Mouse (Mus musculus): Measurements from ENCODE around the gene Nfia. TPM values are rescaled to one million over a fixed set of nuclear protein-coding genes. Genes with fewer than 3 reads are reported as not detected.

Nfia gene
- polyA plus RNA-seq, 1 experiment from 2014 or later: 49.2 TPM

DNA sequence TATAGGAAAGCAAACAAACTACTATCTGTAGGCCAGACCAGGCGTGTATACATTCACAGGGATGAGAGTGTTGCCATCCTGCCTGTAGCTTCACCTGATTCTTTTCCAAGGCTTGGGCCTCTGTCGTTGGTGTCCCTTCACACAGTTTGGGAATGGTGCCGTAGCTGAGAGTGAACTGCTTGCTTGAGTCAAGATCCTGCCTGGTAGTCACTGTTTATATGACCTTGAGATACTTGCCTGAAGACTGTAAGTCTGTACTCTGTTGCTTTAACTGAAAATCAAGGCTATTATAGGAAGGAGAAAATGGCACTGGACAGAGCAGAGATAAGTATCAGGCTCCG, 214.2 kb downstream of the Nfia start:
- no peak for ATAC-seq (ENCODE audit: low FRiP score)
- 89% methylated on average over 4 of the region's 4 CpGs for WGBS

DNA sequence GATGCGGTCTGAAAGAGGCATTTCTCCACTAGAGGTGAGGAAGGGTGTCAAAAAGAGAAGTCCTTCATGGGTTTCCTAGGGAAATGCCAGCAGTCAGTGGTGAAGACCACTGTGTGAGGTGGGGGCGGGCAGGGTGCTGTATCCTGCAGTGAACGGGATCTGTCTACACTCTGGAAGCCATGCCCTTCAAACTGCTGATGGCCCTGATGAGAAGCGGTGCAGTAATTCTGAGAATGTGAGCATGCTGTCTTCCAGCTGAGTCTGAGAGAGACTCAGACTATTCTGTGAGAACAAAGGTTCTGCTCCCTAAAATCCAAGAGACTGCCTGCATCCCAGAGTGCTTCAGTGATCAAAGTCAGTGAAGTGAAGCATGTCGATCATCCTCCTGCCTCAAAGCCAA, 216.2 kb downstream of the Nfia start:
- DNase-seq (ENCODE audit: low spot score): no peak
- 32% methylated on average over 5 of the region's 5 CpGs for WGBS

More for the DNA sequence above, 214.2 kb downstream of the Nfia start:
- no peak overlapping the region for H3K4me2 ChIP-seq (replicated peaks)
- H3K4me1 ChIP-seq (replicated peaks; ENCODE audit: control insufficient read depth, insufficient read depth, low read length): 0 out of 2 replicates have a peak, but pooled peaks cover 3% of the 10 kb centered on the region
- H3K27ac ChIP-seq: no peak overlapping the region
- no peak overlapping the region for H3K9ac ChIP-seq
- no peaks in the 10 kb centered on the region for H3K9me3 ChIP-seq (ENCODE audit: control insufficient read depth, low read length)
- no peak for DNase-seq (ENCODE audit: low spot score)
- no peaks in the 10 kb centered on the region for H3K27me3 ChIP-seq (ENCODE audit: control insufficient read depth, insufficient read depth, low read length)
- no peak overlapping the region for H3K4me3 ChIP-seq (replicated peaks; ENCODE audit: low read length)
- no peaks in the 10 kb centered on the region for H3K36me3 ChIP-seq (replicated peaks; ENCODE audit: control insufficient read depth, insufficient read depth)

DNA sequence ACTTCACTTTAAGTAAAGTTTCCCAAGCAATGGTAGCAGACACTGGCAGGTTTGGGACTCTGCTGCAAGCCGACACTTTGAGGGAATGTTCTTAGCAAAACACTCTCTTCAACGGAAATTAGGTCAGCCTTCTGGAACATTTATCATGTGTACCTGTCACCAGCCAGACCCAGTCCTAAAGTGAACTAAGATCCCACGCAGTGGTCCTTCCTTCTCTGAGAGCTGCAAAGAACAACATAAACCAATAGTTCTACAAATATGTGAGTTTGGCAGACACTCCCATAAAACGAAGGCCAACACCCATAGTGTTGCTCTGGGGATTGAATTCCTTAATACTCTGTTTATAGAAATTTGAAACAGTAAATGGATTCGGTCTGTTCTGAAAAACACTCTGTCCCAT, 217.9 kb downstream of the Nfia start:
- Histone ChIP-seq H3K4me1 (replicated peaks; ENCODE audit: control insufficient read depth, insufficient read depth, low read length) (peaks cover 9% of the 10 kb centered on the region; the same call in 1 of the 2 replicates), H3K27ac (no peak overlapping the region), H3K27me3 (ENCODE audit: control insufficient read depth, insufficient read depth, low read length) (no peaks in the 10 kb centered on the region), H3K36me3 (replicated peaks; ENCODE audit: control insufficient read depth, insufficient read depth) (no peaks in the 10 kb centered on the region), H3K4me3 (replicated peaks; ENCODE audit: low read length) (no peak overlapping the region), H3K9ac (no peak overlapping the region), H3K4me2 (replicated peaks) (no peak overlapping the region), H3K9me3 (ENCODE audit: control insufficient read depth, low read length) (no peaks in the 10 kb centered on the region)
- no peak for DNase-seq (ENCODE audit: low spot score)
- no peak for ATAC-seq (ENCODE audit: low FRiP score)
- WGBS: 65% methylated on average over 5 of the region's 5 CpGs

More for the DNA sequence above, 216.2 kb downstream of the Nfia start:
- Histone ChIP-seq H3K4me1 (replicated peaks; ENCODE audit: control insufficient read depth, insufficient read depth, low read length) (peaks cover 9% of the 10 kb centered on the region; the same call in 1 of the 2 replicates), H3K9ac (no peak overlapping the region), H3K9me3 (ENCODE audit: control insufficient read depth, low read length) (no peaks in the 10 kb centered on the region), H3K27ac (no peak overlapping the region), H3K36me3 (replicated peaks; ENCODE audit: control insufficient read depth, insufficient read depth) (no peaks in the 10 kb centered on the region), H3K27me3 (ENCODE audit: control insufficient read depth, insufficient read depth, low read length) (no peaks in the 10 kb centered on the region), H3K4me3 (replicated peaks; ENCODE audit: low read length) (no peak overlapping the region), H3K4me2 (replicated peaks) (no peak overlapping the region)
- no peak for ATAC-seq (ENCODE audit: low FRiP score)

DNA sequence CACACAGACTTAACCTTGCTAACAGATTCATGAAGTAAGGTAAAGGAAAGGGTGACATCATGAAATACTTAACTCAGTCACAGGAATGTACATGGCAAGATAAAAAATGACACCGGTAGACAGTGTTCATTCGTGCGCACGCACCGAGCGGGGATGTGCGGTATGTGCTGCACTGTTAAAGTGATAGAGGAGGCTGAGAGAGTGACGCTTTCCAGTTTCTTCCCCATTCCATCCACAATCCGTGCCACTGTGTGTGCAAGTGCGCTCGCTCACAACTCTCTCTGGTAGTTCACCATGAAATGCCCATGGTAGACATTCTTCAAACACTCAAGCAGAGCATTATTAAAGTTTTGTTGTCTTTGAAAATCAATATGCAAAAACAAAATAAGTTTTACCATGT, 218.9 kb downstream of the Nfia start:
- H3K27ac ChIP-seq: no peak overlapping the region
- H3K4me3 ChIP-seq (replicated peaks; ENCODE audit: low read length): no peak overlapping the region
- no peaks in the 10 kb centered on the region for H3K27me3 ChIP-seq (ENCODE audit: control insufficient read depth, insufficient read depth, low read length)
- no peak overlapping the region for H3K4me2 ChIP-seq (replicated peaks)
- H3K4me1 ChIP-seq (replicated peaks; ENCODE audit: control insufficient read depth, insufficient read depth, low read length): peaks cover 9% of the 10 kb centered on the region; the same call in 1 of the 2 replicates
- no peaks in the 10 kb centered on the region for H3K9me3 ChIP-seq (ENCODE audit: control insufficient read depth, low read length)
- no peak for ATAC-seq (ENCODE audit: low FRiP score)
- WGBS: 69% methylated on average over 11 of the region's 11 CpGs
- DNase-seq (ENCODE audit: low spot score): no peak
- no peaks in the 10 kb centered on the region for H3K36me3 ChIP-seq (replicated peaks; ENCODE audit: control insufficient read depth, insufficient read depth)
- no peak overlapping the region for H3K9ac ChIP-seq

DNA sequence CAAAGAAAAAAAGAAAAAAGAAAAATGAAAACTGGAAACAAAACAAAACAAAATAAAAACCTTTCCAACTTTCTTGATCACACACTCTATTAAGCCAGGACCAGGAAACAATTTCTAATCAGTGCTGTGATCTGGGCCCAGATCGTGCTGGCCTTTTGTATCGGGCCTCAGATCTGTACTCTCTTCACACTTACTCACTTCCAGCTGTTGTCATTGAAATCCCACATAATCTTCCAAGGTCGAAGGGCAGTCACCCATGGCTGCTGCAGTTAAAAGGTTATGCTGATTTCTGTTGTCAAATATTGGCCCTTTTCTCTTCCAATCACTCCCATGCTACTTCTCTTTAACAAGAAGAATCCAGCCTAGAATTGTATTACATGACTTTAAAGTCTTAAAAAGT, 219.3 kb downstream of the Nfia start:
- Histone ChIP-seq H3K4me3 (replicated peaks; ENCODE audit: low read length) (no peak overlapping the region), H3K36me3 (replicated peaks; ENCODE audit: control insufficient read depth, insufficient read depth) (no peaks in the 10 kb centered on the region), H3K27me3 (ENCODE audit: control insufficient read depth, insufficient read depth, low read length) (no peaks in the 10 kb centered on the region), H3K27ac (no peak overlapping the region), H3K9ac (no peak overlapping the region), H3K4me2 (replicated peaks) (no peak overlapping the region), H3K9me3 (ENCODE audit: control insufficient read depth, low read length) (no peaks in the 10 kb centered on the region), H3K4me1 (replicated peaks; ENCODE audit: control insufficient read depth, insufficient read depth, low read length) (peaks cover 9% of the 10 kb centered on the region; the same call in 1 of the 2 replicates)
- WGBS: 22% methylated on average over 3 of the region's 3 CpGs
- ATAC-seq (ENCODE audit: low FRiP score): no peak
- DNase-seq (ENCODE audit: low spot score): no peak

DNA sequence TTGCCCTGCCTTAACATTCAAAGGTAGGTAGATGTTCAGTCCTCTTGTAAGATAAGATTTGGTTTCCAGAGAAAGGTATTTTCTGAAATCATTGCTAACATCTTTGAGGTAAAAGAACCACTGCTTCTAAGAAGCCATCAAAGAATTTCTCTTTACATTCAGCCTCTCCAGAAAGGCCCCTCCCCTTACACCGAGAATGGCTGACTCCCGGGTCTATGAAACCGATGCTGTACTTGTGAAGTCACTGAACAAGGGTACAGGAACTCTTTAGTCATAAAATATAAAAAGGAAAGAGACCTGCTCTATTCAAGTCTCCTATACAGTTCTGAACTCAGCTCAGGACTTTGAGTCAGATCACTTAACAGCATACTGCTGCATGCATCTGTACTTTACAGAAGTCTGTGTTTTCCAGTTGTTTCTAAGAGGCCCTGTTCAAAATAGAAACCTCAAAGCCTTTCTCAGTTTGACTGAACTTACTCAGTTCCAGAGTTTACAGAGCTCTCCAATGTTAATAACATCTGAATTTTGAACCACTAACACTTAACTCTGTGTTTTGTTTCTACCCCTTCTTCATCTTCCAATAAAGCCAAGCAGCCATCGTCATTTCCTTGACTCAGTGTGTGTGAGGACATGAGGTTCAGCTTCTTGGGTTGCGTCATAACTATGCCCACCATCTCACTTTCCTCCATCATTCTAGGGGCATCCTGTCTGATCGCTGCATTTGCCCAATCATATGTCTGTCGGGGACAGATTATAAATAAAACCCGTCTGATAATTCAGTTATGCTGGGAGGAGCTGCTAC, 223.6 kb downstream of the Nfia start:
- Histone ChIP-seq H3K4me2 (replicated peaks) (no peak overlapping the region), H3K4me3 (replicated peaks; ENCODE audit: low read length) (no peak overlapping the region), H3K27ac (no peak overlapping the region), H3K9me3 (ENCODE audit: control insufficient read depth, low read length) (no peaks in the 10 kb centered on the region), H3K4me1 (replicated peaks; ENCODE audit: control insufficient read depth, insufficient read depth, low read length) (peaks cover 11% of the 10 kb centered on the region; the same call in 1 of the 2 replicates), H3K27me3 (ENCODE audit: control insufficient read depth, insufficient read depth, low read length) (no peaks in the 10 kb centered on the region), H3K36me3 (replicated peaks; ENCODE audit: control insufficient read depth, insufficient read depth) (no peaks in the 10 kb centered on the region), H3K9ac (no peak overlapping the region)
- ATAC-seq (ENCODE audit: low FRiP score): no peak
- 77% methylated on average over 8 of the region's 8 CpGs for WGBS
- DNase-seq (ENCODE audit: low spot score): no peak

DNA sequence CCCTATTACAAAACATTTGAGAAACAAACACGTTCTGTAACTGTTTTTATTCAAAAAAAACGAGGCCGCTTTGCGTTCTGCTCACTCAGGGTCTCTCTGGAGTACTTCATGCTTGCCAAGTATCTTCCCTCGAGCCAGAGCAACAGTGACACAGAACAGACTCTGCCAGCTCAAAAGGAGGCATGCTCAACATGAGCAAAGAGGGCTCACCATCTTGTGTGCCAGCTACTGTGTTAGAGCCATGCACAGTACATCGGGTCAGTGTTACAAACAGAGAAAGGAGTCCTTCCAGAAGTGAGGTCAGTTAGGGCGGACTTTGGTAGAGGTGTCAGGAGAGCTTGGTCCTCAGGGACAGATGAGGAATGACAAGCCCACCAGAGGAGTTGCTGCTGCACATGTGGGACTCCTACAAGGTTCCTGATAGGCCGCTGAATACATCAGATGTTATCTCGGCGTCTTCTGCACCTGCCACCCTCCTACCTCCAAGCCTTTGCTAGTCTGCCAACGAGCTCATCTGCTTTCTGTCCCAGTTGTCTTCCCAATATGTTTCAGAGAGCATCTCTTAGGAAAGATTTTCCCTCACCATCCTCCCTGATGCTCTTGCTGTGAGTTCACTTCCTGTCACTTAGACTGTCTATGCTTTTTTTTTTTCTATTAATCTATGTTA, 224.8 kb downstream of the Nfia start:
- H3K4me1 ChIP-seq (replicated peaks; ENCODE audit: control insufficient read depth, insufficient read depth, low read length): peaks cover 11% of the 10 kb centered on the region; the same call in 1 of the 2 replicates
- ATAC-seq (ENCODE audit: low FRiP score): peak; percentile 27; the same call in 1 of the 2 replicates
- no peaks in the 10 kb centered on the region for H3K36me3 ChIP-seq (replicated peaks; ENCODE audit: control insufficient read depth, insufficient read depth)
- H3K4me2 ChIP-seq (replicated peaks): no peak overlapping the region
- H3K27me3 ChIP-seq (ENCODE audit: control insufficient read depth, insufficient read depth, low read length): no peaks in the 10 kb centered on the region
- 64% methylated on average over 11 of the region's 11 CpGs for WGBS
- 0 out of 2 replicates have a peak overlapping the region, but pooled peaks have one; percentile 10 for H3K27ac ChIP-seq
- no peak for DNase-seq (ENCODE audit: low spot score)
- H3K9me3 ChIP-seq (ENCODE audit: control insufficient read depth, low read length): no peaks in the 10 kb centered on the region
- no peak overlapping the region for H3K9ac ChIP-seq
- H3K4me3 ChIP-seq (replicated peaks; ENCODE audit: low read length): no peak overlapping the region

DNA sequence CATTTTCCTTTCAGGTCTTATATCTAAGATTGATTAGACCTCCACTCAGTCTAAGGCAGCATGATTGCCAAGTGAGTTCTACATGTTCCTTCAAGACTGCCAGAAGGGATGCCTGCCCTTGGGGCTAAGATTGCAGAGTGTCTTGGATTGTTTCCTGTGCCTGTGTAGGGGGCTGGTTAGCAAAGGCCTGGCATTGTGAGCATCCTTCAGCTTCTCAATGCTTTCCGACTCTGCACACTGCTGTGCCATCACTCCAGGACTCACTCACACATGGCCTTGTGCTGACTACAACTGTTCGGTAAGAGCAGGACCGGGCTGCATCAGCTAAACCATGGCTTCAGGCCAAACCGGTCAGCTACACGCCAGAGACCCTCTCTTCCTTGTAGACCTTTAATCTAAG, 229.7 kb downstream of the Nfia start:
- H3K9me3 ChIP-seq (ENCODE audit: control insufficient read depth, low read length): no peaks in the 10 kb centered on the region
- ATAC-seq (ENCODE audit: low FRiP score) (no peak), DNase-seq (ENCODE audit: low spot score) (no peak)
- H3K4me1 ChIP-seq (replicated peaks; ENCODE audit: control insufficient read depth, insufficient read depth, low read length): peaks cover 18% of the 10 kb centered on the region
- no peak overlapping the region for H3K9ac ChIP-seq
- no peak overlapping the region for H3K27ac ChIP-seq
- WGBS: 69% methylated on average over 5 of the region's 5 CpGs
- no peak overlapping the region for H3K4me3 ChIP-seq (replicated peaks; ENCODE audit: low read length)
- H3K4me2 ChIP-seq (replicated peaks): no peak overlapping the region
- H3K27me3 ChIP-seq (ENCODE audit: control insufficient read depth, insufficient read depth, low read length): no peaks in the 10 kb centered on the region
- no peaks in the 10 kb centered on the region for H3K36me3 ChIP-seq (replicated peaks; ENCODE audit: control insufficient read depth, insufficient read depth)

DNA sequence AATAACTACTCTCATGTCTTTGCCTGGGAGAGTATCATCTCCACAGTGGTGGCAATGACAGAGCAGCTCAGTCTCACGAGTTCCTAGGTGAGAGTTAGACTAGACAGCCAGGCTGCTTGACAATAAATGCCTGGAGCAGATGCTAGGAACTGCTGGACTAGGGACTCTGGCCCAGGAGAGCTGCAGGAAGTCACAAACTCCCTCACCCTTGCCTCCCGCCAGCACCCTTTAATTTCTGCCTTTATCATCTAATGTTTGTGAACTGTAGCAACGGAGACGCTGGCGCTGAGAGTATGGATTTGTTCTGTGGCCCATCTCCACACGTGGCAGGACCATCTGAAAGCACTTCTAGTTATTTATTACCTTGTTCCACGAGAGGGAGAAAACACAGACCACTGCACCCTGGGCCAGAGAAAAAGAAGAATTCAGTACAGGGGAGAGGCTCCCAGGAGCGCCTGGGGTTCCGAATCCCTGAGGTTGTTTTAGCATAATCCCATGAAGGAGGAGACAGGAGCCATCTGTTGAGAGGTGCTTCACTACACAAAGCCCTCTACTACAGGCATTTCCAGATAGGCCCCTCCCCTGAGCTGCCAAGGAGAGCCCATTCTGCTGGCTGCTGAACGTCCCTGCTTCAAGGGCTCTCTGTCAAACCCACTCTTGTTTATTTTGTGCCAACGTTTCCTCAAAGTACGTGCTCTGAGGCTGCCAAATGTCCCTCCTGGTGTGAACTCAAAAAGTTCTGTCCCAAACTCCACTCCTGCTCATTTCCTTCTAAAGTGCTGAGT, 231.0 kb downstream of the Nfia start:
- 18% methylated on average over 12 of the region's 12 CpGs for WGBS
- Histone ChIP-seq H3K27me3 (ENCODE audit: control insufficient read depth, insufficient read depth, low read length) (no peaks in the 10 kb centered on the region), H3K36me3 (replicated peaks; ENCODE audit: control insufficient read depth, insufficient read depth) (no peaks in the 10 kb centered on the region), H3K4me3 (replicated peaks; ENCODE audit: low read length) (no peak overlapping the region), H3K4me1 (replicated peaks; ENCODE audit: control insufficient read depth, insufficient read depth, low read length) (peaks cover 15% of the 10 kb centered on the region), H3K9ac (peak overlapping the region; percentile 9; the same call in 1 of the 2 replicates), H3K4me2 (replicated peaks) (no peak overlapping the region), H3K9me3 (ENCODE audit: control insufficient read depth, low read length) (no peaks in the 10 kb centered on the region), H3K27ac (peak overlapping the region; percentile 66)
- DNase-seq (ENCODE audit: low spot score) (no peak), ATAC-seq (ENCODE audit: low FRiP score) (peak; percentile 71; the same call in 1 of the 2 replicates)
